Mouse (Mus musculus) neural tube, embryonic 11.5 days (tissue): ENCODE data around the gene Srsf7. TPM values are rescaled to one million over a fixed set of nuclear protein-coding genes. Genes with fewer than 3 reads are reported as not detected.
A peak's percentile ranks its signal among the peaks of the same experiment; 100 is the strongest.

Source experiments
- ATAC-seq: fragments of 200-750 bp; cut with Nextera tagmentation; 2 replicates; pipeline ENCODE4 v1.8.0; 2017; ENCODE audit warnings: moderate number of reproducible peaks, mild to moderate bottlenecking, moderate TSS enrichment, moderate library complexity; ENCODE audit not compliant: insufficient read depth, low FRiP score, low TSS enrichment
- DNase-seq: peaks from one replicate; pipeline ENCODE4 v3.0.0-alpha.2; 2015; ENCODE audit warnings: low spot score
- H3K27ac ChIP-seq: fragments of 300-500 bp; sonication (generic); 2 replicates; pipeline ENCODE4 v1.5.1; 2014; ENCODE audit warnings: low read depth, mild to moderate bottlenecking, low read length
- H3K27me3 ChIP-seq: fragments of 300-500 bp; sonication (generic); 2 replicates; pipeline ENCODE4 v1.6.1; 2014; ENCODE audit warnings: mild to moderate bottlenecking, low read length, mixed read lengths; ENCODE audit not compliant: control insufficient read depth, insufficient read depth
- H3K36me3 ChIP-seq: fragments of 300-500 bp; sonication (generic); 2 replicates; pipeline ENCODE4 v1.6.1; 2014; ENCODE audit warnings: mild to moderate bottlenecking, low read length, moderate library complexity, mixed read lengths; ENCODE audit not compliant: control insufficient read depth, insufficient read depth
- H3K4me1 ChIP-seq: fragments of 300-500 bp; sonication (generic); 2 replicates; pipeline ENCODE4 v1.6.1; 2014; ENCODE audit warnings: low read length, mixed read lengths; ENCODE audit not compliant: control insufficient read depth, insufficient read depth
- H3K4me2 ChIP-seq: fragments of 300-500 bp; sonication (generic); 2 replicates; pipeline ENCODE4 v1.6.1; 2014; ENCODE audit warnings: low read depth, mild to moderate bottlenecking, moderate library complexity
- H3K4me3 ChIP-seq: fragments of 300-500 bp; sonication (generic); 2 replicates; pipeline ENCODE4 v1.5.1; 2014; ENCODE audit warnings: low read depth, low read length
- H3K9ac ChIP-seq: fragments of 300-500 bp; sonication (generic); 2 replicates; pipeline ENCODE4 v1.6.1; 2014; ENCODE audit warnings: mild to moderate bottlenecking, low read length
- H3K9me3 ChIP-seq: fragments of 300-500 bp; sonication (generic); 2 replicates; pipeline ENCODE4 v1.6.1; 2016; ENCODE audit warnings: low read length; ENCODE audit not compliant: control insufficient read depth
- whole genome bisulfite sequencing: fragments of 180-500 bp; shearing (Covaris S2); extraction: QIAGEN DNeasy Blood & Tissue Kit; methylation state at CpG from one replicate; pipeline ENCODE4 v1.1.7; 2014; 5-methylcytosine and 5-hydroxymethylcytosine counted together
- polyA plus RNA-seq: library from polyadenylated mRNA; unstranded; fragments of >200 nt; fragmentation: Nextera tagmentation; extraction: Ambion mirVana; gene quantifications from 2 replicates; pipeline ENCODE4 v1.2.1, GENCODE M21; 2014

Srsf7 gene
- polyA plus RNA-seq, 1 experiment from 2014 or later = 761 TPM

GRCm38 (mm10) chr17:80170951-80171350 is 36.2 kb downstream of the Srsf7 start:
- ATAC-seq = no peak
- H3K4me1 ChIP-seq = peaks cover 10% of the 10 kb centered on the region
- H3K4me3 ChIP-seq = no peak overlapping the region
- H3K27me3 ChIP-seq = no peaks in the 10 kb centered on the region
- WGBS = 89% methylated on average over 7 of the region's 7 CpGs
- DNase-seq = no peak
- no peak overlapping the region for H3K9ac ChIP-seq
- H3K36me3 ChIP-seq = no peaks in the 10 kb centered on the region
- H3K27ac ChIP-seq = no peak overlapping the region
- H3K4me2 ChIP-seq = no peak overlapping the region
- H3K9me3 ChIP-seq = no peaks in the 10 kb centered on the region

DNA sequence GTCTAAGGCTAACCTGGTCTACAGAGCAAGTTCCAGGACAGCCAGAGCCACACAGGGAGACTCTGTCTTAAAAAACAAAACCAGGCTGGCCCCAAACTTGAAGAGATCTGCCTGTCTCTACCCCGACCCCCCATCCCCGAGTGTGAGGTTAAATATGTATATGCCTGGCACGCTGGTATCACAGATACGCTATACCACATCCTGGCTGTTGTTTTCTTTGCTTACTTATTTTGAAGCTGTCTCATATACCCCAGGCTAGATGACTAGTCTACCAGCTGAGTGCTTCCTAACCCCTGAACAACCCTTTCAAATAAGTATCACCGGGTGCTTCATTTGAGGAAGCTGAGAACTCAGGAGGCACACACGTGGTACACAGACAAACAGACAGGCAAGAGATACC is 37.3 kb downstream of the Srsf7 start:
- no peak for DNase-seq
- Histone ChIP-seq H3K27ac (no peak overlapping the region), H3K36me3 (no peaks in the 10 kb centered on the region), H3K4me1 (peaks cover 10% of the 10 kb centered on the region), H3K4me3 (no peak overlapping the region), H3K4me2 (no peak overlapping the region), H3K27me3 (no peaks in the 10 kb centered on the region), H3K9me3 (no peaks in the 10 kb centered on the region), H3K9ac (no peak overlapping the region)
- ATAC-seq = no peak
- 94% methylated on average over 6 of the region's 6 CpGs for WGBS

DNA sequence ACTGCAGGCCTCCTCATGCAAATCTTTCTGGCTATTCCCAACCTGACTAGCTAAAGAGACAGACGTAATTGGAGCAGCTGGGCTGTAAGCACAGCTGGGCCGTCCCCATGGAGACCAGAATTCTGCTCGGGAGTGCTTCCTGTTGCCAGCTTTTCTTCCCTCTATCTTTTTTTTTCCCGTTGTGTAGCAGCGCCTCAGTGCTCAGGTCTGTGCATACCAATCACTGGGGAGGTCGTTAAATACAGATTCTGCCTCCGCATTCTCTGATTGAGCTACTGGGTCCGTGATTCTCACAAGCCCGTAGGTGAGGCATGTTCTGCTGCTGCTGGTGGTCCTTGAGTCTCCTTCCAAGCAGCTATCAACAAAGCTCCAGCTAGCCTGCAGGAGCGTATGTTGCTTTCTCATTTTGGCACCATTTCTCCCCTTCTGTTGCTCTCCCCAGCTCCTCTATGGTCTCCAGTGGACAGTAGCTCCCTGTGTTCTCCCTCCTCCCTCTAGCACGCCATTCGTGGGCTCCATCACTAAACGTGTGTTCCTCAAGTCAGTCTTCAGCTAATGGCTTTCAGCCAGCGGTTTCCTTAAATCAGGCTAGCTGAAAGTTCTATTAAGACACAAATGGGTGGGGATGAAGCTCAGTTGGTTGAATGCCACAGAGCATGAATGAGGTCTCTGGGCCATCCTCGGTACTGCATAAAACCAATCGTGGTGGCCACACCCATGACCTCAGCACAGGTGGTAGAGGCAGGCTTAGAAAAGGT is 38.5 kb downstream of the Srsf7 start:
- 32% methylated on average over 16 of the region's 16 CpGs for WGBS
- no peak overlapping the region for H3K9ac ChIP-seq
- DNase-seq (peak; percentile 55), ATAC-seq (0 out of 2 replicates have a peak, but pooled peaks have one; percentile 27)
- H3K4me1 ChIP-seq = peaks cover 10% of the 10 kb centered on the region
- no peak overlapping the region for H3K4me3 ChIP-seq
- no peaks in the 10 kb centered on the region for H3K27me3 ChIP-seq
- no peaks in the 10 kb centered on the region for H3K9me3 ChIP-seq
- H3K4me2 ChIP-seq = peak overlapping the region; percentile 24; the same call in 1 of the 2 replicates
- no peak overlapping the region for H3K27ac ChIP-seq
- no peaks in the 10 kb centered on the region for H3K36me3 ChIP-seq

GRCm38 (mm10) chr17:80167851-80168251 is 39.3 kb downstream of the Srsf7 start:
- no peak overlapping the region for H3K4me2 ChIP-seq
- DNase-seq = no peak
- H3K4me3 ChIP-seq = no peak overlapping the region
- no peaks in the 10 kb centered on the region for H3K36me3 ChIP-seq
- H3K4me1 ChIP-seq = peaks cover 10% of the 10 kb centered on the region
- no peak overlapping the region for H3K9ac ChIP-seq
- 61% methylated on average over 7 of the region's 7 CpGs for WGBS
- no peak for ATAC-seq
- H3K9me3 ChIP-seq = no peaks in the 10 kb centered on the region
- no peak overlapping the region for H3K27ac ChIP-seq
- no peaks in the 10 kb centered on the region for H3K27me3 ChIP-seq

DNA sequence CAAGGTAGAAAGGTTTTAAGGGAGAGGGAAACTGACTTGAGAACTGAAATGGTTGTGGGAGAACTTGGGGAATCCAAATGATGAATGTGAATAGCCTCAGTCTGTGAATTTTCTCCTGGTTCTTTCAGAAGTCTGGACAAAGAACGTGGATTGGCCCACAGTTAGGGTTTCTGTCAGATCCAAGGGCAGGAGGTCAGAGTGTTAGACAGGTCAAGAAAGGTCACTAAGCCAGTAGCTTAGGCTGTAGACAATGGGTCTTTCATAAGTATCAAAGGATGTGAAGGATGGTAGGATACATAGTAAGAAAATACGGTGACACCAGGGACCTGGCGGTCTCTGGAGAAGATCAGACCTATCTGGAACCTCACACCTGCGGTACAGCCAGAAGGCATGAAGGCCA is 39.7 kb downstream of the Srsf7 start:
- Histone ChIP-seq H3K4me2 (no peak overlapping the region), H3K4me1 (peaks cover 10% of the 10 kb centered on the region), H3K27ac (no peak overlapping the region), H3K4me3 (no peak overlapping the region), H3K27me3 (no peaks in the 10 kb centered on the region), H3K36me3 (no peaks in the 10 kb centered on the region), H3K9me3 (no peaks in the 10 kb centered on the region), H3K9ac (no peak overlapping the region)
- DNase-seq (no peak), ATAC-seq (no peak)
- WGBS = 58% methylated on average over 4 of the region's 4 CpGs

- no peaks in the 10 kb centered on the region for H3K9me3 ChIP-seq
- no peak for DNase-seq
- 91% methylated on average over 6 of the region's 6 CpGs for WGBS
These were observed 40.8 kb downstream of the Srsf7 start for GRCm38 (mm10) chr17:80166346-80166745.

GRCm38 (mm10) chr17:80165741-80166140 is 41.4 kb downstream of the Srsf7 start:
- Histone ChIP-seq H3K27ac (no peak overlapping the region), H3K36me3 (no peaks in the 10 kb centered on the region), H3K9me3 (no peaks in the 10 kb centered on the region), H3K27me3 (no peaks in the 10 kb centered on the region), H3K4me2 (no peak overlapping the region), H3K9ac (no peak overlapping the region), H3K4me3 (no peak overlapping the region), H3K4me1 (peaks cover 10% of the 10 kb centered on the region)
- ATAC-seq = no peak
- DNase-seq = no peak
- 87% methylated on average over 6 of the region's 6 CpGs for WGBS

More at GRCm38 (mm10) chr17:80166346-80166745, 40.8 kb downstream of the Srsf7 start:
- no peak overlapping the region for H3K9ac ChIP-seq
- H3K4me3 ChIP-seq = no peak overlapping the region
- no peak overlapping the region for H3K4me2 ChIP-seq
- H3K27ac ChIP-seq = no peak overlapping the region
- H3K36me3 ChIP-seq = no peaks in the 10 kb centered on the region
- no peak for ATAC-seq
- H3K27me3 ChIP-seq = no peaks in the 10 kb centered on the region
- H3K4me1 ChIP-seq = peaks cover 10% of the 10 kb centered on the region

DNA sequence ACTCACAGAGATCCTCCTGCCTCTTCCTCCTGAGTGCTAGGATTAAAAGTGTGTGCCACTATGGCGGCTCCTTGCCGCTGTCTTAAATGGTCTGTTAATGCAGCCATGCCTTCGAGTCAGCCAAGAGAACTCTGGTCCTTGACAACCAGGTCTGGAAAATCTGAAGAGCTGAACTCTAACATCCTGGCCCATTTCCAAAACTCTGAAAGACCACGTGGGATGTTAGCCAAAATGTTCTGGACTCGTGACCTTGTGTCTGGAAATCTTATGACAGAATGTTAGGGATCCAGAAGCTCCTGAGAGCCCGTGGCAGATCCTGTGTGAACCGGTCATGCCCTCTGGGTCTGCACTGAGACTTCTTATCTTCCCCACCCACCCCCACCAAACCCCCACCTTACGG is 43.1 kb downstream of the Srsf7 start:
- DNase-seq (no peak), ATAC-seq (no peak)
- peaks cover 10% of the 10 kb centered on the region for H3K4me1 ChIP-seq
- no peak overlapping the region for H3K27ac ChIP-seq
- no peaks in the 10 kb centered on the region for H3K36me3 ChIP-seq
- H3K4me2 ChIP-seq = no peak overlapping the region
- H3K4me3 ChIP-seq = no peak overlapping the region
- H3K9me3 ChIP-seq = no peaks in the 10 kb centered on the region
- no peaks in the 10 kb centered on the region for H3K27me3 ChIP-seq
- 93% methylated on average over 8 of the region's 8 CpGs for WGBS
- no peak overlapping the region for H3K9ac ChIP-seq

DNA sequence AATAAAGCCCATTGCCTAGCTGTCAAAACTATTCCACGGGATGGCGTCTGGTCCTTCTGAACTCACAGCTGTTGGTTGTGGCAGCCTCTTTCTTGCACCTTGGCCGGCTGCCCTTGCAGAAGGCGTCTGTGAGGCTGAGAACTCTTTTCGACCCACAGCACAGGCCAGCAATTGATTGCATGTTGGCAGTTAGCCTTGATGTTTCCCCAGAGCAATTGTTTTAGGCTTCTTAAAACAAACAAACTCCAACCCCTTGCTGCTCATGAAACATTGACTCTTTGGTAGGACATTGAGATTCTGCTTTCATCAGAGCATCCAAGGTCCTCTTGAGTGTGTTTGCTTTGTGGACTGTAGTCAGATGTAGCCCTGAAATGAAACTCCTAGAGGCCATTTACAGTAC is 46.7 kb downstream of the Srsf7 start:
- H3K4me2 ChIP-seq = no peak overlapping the region
- H3K27ac ChIP-seq = no peak overlapping the region
- H3K4me1 ChIP-seq = no peaks in the 10 kb centered on the region
- ATAC-seq = no peak
- H3K4me3 ChIP-seq = no peak overlapping the region
- H3K27me3 ChIP-seq = no peaks in the 10 kb centered on the region
- H3K36me3 ChIP-seq = no peaks in the 10 kb centered on the region
- DNase-seq = no peak
- no peak overlapping the region for H3K9ac ChIP-seq
- no peaks in the 10 kb centered on the region for H3K9me3 ChIP-seq
- 83% methylated on average over 5 of the region's 5 CpGs for whole genome bisulfite sequencing
